Mouse (Mus musculus) gastrocnemius, postnatal 36 days (tissue): ENCODE data around the gene Psmd9. TPM values are rescaled to one million over a fixed set of nuclear protein-coding genes. Genes with fewer than 3 reads are reported as not detected.
A peak's percentile ranks its signal among the peaks of the same experiment; 100 is the strongest.

Source experiments
- DNase-seq, 2 experiments: peaks; one replicate each; pipeline ENCODE4 v3.0.0; 2022
- intact Hi-C: fragments of 180-260 bp; cut with DNase I; formaldehyde crosslinking; loops from one replicate; pipeline ENCODE4 v1.15.1; 2025
- total RNA-seq, 2 experiments: library from RNA; stranded (reverse); gene quantifications; 2 replicates each; pipeline ENCODE4 v1.2.3; 2021

The Psmd9 gene
- total RNA-seq, 2 experiments from 2014 or later, result 13.0 to 15.7 TPM

DNA sequence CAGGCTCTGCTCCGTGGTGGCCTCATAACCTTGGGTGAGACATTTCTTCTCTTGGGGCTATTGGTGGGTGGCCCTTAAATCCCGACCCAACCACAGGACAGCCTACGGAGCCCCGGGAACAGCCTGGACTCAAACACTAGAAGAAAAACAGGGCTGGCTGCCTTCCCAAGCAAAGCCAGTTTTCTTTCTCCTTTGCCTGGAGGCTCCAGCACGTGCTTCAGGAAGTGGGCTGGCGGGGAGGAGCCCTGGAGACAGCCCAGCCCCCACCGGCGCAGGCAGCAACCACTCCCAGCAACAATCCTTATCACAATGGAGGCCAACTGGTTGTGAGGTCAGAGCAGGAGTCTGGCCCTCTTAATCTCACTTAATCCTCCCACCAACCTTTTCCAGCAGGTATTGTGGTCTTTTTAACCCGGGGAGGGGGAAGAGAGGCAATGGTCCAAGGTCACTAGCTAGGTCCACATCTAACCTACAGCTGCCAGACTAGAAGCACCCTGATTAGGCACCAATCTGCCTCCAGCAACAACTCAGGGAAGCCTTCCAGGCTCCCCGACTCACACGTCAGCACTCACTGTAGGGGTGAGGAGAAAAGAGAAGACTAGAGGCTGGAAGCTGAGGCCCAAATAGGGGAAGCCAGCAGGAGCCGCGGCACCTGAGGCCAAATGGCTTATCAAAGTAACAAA is 32.7 kb upstream of the Psmd9 start:
- intact Hi-C loops, result loop anchor here (5.0 kb wide), 1 partner anchor 119 kb away; the partner anchor contains the start of gene Orai1
- peak; percentile 88 to 89 for DNase-seq

DNA sequence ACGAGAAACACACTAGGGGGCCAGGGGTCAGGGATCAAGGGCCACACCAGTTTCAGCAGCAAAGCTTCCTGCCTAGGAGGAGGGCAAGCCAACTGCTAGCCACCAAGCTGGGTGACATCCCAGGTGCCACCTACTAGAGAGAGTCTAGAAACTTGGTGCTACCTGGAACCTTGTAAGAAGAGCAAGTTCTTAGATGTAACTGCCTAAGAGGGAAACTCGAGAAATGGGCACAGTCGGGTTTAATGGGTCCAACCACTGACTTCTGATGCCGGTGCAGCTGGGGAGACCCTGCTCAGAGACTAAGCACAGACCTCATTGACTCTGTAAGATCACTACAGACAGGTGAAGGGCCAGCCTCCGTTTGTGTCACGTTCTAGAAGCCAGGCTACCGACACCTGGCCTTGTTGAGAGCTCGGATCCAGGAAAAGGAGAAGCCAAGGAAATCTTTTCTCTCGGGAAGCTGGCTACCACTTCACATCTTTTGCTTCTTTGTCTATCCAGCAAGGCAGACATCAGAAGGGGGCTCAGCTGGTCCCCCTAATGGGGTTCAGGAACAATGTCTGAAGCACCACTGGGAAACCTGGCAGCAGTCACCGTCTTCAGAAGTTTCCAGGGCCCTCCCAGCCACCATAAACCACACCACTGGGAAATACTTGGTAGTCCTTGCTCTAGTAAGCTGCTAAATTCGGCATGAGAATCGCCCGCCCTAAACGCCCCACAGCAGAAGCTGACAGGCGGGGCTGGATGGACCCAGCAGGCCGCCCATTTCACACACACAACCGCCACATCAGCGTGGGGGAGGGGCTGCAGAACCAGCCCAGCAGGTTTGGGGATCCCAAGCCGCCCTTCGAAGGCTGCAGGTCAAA is 31.9 kb upstream of the Psmd9 start:
- DNase-seq, result peak; percentile 88 to 89
- intact Hi-C loops, result loop anchor here (5.0 kb wide), 1 partner anchor 120 kb away; the partner anchor contains the start of gene Orai1

- DNase-seq, result no peak
- intact Hi-C loops, result loop anchor here (5.0 kb wide), 1 partner anchor 121 kb away; the partner anchor contains the start of gene Orai1
Measured at GRCm38 (mm10) chr5:123137910-123138229, 31.3 kb upstream of the Psmd9 start.

DNA sequence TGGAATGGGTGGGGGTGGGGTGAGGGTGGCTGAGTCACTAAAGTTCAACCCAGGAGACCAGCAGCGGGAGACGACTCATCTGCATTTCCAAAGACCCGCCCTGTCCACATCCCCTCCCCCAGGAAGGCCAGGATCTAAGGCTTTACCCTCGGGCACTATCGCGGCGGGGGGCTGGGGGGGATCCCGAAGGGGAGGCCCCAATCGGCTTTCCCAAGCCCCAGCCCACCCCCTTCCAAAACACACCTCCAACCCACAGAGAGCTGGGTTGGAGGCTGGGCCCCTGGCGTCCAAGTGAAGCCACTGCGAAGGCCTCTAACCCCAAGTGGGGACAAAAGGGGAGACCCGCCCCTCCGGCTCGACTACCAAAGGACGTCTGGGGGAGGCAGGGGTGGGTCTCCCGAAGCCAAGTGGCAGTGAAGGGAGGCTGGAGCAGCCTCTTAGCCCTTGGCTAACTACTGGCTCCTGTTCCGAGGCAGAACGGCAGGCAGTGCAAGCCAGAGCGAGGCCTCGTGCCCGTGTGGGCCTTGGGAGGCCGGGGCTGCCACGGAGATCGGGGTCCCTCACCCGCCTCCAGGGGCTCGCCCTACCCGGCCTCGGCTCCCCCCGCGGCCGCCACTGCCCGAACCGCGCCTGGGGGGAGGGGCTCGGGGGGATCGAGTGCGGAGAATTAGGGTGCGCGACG is 30.8 kb upstream of the Psmd9 start:
- intact Hi-C loops, result loop anchor here (5.0 kb wide), 1 partner anchor 121 kb away; the partner anchor contains the start of gene Orai1
- DNase-seq, result peak; percentile 70 to 78

- peak; percentile 81 to 88 for DNase-seq
- intact Hi-C loops, result loop anchor here (5.0 kb wide), 1 partner anchor 122 kb away; the partner anchor contains the start of gene Orai1
Measured at GRCm38 (mm10) chr5:123138953-123139721, 30.1 kb upstream of the Psmd9 start.

- DNase-seq, result no peak
- intact Hi-C loops, result loop anchor here (5.0 kb wide), 1 partner anchor 123 kb away; the partner anchor contains the start of gene Orai1
Measured at GRCm38 (mm10) chr5:123139722-123140627, 29.2 kb upstream of the Psmd9 start.

GRCm38 (mm10) chr5:123140694-123141554 is 28.3 kb upstream of the Psmd9 start:
- intact Hi-C loops, result no loop called here
- DNase-seq, result peak; percentile 88 to 95

GRCm38 (mm10) chr5:123141555-123142160 is 27.6 kb upstream of the Psmd9 start:
- intact Hi-C loops, result no loop called here
- DNase-seq, result peak in 1 of 2 experiments; percentile 63

DNA sequence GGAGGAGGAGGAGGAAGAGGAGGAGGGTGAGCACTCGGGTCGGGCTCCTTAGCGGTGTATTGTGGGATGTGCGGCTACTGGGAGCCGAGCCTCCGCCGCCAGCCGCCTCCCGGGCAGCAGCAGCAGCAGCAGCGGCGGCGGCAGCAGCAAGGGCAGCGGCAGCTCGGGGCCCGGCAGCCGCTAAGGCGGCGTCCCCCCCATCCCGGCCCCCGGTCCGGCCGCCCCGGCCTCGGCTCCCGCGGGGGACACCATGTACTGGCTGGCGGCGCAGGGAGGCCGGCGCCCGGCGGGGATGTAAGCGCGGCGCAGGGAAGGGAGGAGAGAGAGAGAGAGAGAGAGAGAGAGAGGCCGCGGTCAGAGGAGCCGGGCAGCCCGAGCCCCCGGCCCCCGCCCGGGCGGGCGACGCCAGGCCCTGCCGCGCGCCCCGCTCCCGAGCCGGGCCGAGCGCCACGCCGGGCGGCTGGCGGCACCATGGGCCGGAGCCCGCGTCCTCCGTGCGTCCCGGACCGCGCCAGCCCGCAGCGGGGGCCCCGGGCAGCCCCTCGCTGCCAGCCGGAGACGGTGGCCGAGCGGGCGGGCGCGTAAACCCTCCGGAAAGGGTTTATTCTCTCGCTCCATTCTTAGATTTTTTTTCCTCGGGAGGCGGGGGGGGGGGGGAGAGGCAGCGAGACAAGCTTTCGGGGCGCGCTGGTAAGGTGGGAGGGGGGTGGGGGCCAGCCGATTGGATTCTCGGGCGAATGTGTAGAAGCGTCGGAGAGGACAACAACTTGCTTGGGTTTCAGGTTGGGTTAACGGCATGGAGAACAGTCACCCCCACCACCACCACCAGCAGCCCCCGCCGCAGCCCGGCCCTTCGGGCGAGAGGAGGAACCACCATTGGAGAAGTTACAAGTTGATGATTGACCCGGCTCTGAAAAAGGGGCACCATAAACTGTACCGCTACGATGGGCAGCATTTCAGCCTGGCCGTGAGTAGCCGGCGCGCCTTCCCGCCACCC is 26.8 kb upstream of the Psmd9 start, which contains the start of gene Setd1b:
Gene Setd1b, plus strand, starts transcription at position 33 of the 997 bp plus-strand sequence.
- intact Hi-C loops, result no loop called here
- peak in 1 of 2 experiments; percentile 63 for DNase-seq

GRCm38 (mm10) chr5:123143251-123143970 is 25.8 kb upstream of the Psmd9 start:
- intact Hi-C loops, result no loop called here
- DNase-seq, result no peak

GRCm38 (mm10) chr5:123143971-123144745 is 25.1 kb upstream of the Psmd9 start:
- no peak for DNase-seq
- intact Hi-C loops, result no loop called here

DNA sequence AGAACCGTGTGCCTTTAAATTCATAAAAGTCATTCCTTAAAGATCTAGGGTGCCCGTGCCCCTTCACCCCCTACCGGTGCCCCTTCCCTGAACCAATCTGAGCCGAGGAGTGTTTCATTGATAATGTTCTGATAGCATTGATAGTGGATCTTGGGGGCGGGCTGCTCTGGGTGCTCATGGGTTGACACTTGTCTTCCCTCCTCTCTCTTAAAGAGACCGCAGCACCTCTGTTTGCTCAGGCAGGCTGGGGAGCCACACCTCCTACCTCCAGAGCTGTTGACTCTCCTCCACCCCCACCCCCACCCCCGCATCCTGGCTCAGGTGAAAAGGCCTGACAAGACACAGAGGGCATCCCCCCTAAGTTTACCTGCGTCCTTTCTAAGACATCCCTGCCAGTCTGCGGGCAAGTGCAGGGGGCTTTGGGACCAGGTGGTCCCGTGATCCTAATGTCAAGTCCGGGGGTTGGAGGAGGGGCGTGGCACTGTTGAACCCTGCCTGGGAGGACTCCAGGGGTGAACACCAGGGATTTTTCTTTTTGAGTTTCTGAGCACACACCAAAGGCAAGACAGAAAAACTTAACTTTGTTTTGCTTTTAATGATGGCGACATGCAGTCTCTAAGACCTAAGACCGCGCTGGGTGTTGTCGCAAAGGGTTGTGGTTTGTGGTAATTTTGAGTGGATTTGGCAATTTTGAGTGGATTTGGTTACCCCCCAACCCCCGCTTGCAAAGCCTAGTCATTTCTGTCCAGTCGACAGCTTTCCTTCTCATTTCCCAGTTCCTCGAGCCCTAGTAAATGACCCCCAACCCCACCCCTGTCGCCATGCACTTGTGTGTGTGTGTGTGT is 24.2 kb upstream of the Psmd9 start:
- no peak for DNase-seq
- intact Hi-C loops, result no loop called here

GRCm38 (mm10) chr5:123146357-123146756 is 22.9 kb upstream of the Psmd9 start:
- no peak for DNase-seq
- intact Hi-C loops, result no loop called here

GRCm38 (mm10) chr5:123147569-123147968 is 21.6 kb upstream of the Psmd9 start:
- no peak for DNase-seq
- intact Hi-C loops, result no loop called here
